Mouse (Mus musculus) gastrocnemius, postnatal 14 days (tissue): ENCODE measurements at regions not wholly inside any gene's neighbourhood (a gene's known extent, or its start where the extent isn't known, plus 50 kb on each side); places are given as distances from the start of the nearest gene placed in this dataset.
A peak's percentile ranks its signal among the peaks of the same experiment; 100 is the strongest.
"Not testable (repeated sequence)": the region's sequence is repeated elsewhere in the genome, so short reads cannot be mapped to it uniquely, and the experiment has no call there.

ENCODE experiments used
- DNase-seq: peaks from one replicate; pipeline ENCODE4 v3.0.0; 2021; ENCODE audit warnings: mixed read lengths
- intact Hi-C: fragments of 180-260 bp; cut with DNase I; formaldehyde crosslinking; loops from one replicate; pipeline ENCODE4 v1.15.1; 2025; ENCODE audit warnings: low total_unique reads

DNA sequence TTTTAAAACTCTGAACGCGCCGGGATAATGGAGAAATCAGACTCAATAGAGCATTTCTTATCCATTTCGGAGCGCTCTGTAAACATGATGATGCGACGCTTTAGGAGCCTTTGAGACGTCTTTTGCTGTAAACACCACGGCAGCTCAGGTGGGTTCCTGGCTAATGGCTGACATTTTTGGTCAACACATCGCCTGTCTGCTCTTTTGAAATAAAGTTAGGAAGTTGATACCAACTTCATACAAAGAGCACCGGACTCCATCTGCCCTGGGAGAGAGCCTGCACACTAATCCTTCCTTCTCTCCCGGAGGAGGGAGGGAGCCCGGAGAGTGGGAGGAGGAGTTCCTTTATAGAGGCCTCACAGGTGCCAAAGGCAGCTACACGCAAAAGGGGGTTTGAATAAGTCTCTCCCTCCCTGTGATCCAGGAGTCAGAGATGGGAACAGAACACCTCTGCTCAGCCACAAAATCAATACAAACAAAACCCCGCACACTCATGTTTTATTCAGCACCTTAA is 63.8 kb upstream of the Srsf6 start:
- DNase-seq: no peak
- intact Hi-C loops: no loop called here

DNA sequence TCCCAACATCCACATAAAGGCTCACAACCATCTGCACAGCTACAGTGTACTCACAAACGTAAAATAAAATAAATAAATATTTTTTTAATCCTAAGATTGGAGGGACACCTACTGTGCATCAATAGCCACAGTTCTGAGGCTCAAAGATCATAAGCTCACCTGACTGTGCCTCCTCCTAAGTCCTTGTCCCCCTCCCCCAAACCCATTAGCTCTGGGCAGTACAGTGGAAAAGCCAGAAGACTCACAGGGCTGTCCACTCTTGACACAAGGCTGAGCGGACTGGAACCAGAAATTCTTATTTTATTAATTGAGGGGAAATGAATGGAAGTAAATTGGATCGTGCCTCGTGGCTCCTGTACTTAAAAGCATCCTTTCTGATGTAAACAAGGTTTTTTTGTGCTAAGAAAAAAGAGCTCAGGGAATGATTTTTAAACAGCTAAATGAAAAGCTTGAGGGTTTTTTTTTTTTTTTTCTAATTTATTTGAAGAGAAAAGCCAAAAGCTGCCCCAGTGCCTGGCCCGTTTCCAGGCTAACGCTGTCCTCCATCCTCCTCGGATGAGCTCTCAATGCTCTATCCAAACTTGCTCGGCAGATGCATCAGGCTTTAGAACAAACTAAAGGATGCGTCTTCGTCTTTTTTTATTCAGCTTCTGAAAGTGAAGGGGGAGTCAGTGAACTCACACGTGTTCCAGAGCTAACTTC is 64.6 kb upstream of the Srsf6 start:
- intact Hi-C loops: no loop called here
- DNase-seq: no peak

DNA sequence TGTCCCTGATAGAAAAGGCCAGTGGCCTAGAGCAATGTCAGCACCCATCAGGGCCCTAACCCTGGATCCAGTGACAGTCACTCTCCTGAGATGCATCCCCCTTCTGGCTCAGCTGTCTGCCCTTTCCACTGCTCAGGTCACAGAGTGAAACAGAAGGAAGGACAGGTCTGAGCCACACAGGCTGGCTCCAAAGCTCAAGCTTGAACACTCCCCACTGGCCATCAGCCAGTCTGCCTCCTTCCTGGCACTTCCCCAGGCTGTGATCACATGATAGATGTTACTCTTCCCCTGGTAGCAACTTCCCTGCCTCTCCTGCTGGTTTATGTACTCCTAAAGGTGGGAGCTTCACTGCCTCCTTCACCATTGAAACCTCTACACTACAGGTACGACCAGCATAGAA is 66.8 kb upstream of the Srsf6 start:
- no peak for DNase-seq
- intact Hi-C loops: no loop called here

DNA sequence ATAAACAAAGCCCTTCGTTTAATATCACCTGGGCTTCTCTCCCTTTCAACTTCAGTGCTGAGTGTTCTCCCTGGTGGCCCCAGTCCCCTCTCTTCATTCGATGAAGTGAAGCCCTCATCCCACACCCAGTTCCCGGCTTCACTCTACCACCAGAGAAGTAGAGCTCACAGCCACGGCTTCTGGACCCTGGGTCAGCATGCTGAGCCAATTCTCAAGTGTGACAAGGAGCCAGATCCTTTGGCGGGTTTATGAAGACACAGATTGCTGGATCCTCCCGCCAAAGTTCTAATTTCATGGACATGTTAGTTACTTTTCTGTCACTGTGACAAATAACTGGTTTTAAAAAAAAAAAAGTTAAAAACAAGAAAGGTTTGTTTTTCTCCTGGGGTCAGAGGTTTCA is 76.7 kb upstream of the Srsf6 start:
- intact Hi-C loops: no loop called here
- DNase-seq: no peak

DNA sequence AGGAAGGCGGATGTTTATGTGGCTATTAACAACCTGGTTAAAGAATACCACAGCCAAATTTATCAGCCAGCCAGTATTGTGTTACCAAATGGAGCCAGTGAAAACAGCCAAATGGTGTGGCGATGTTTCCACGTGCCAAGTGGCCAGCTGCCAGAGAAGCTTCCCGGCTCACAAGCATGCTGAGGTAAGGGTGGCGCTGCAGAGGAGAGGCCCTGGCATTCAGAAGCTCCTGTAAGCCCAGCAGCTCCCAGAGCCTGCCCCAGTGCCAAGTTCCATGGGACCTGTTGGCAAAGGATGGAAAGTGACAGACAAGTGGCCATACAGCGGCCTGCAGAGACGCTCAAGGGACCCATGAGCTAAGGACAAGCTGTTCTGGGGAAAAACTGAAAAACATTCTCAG is 77.8 kb upstream of the Srsf6 start:
- intact Hi-C loops: no loop called here
- peak; percentile 71 for DNase-seq

DNA sequence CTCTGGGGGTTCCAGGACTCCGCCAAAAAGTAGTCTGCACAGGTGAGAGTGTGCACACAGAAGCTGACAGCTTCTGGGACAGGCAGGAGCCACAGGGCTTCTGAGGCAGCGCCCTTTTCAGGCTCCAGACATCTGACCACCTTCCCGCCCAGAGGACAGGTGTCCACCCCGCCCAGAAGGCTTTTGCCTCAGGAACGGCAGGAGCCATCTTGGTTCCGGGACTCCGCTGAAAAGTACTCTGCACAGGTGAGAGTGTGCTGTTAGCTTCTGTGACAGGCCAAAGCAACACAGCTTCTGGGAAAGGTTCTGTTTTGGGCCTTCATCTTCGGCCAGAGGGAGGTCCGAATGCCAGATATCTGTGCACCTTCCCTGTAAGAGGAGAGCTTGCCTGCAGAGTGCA is 89.6 kb upstream of the Srsf6 start:
- DNase-seq, intact Hi-C loops: not testable (repeated sequence)

DNA sequence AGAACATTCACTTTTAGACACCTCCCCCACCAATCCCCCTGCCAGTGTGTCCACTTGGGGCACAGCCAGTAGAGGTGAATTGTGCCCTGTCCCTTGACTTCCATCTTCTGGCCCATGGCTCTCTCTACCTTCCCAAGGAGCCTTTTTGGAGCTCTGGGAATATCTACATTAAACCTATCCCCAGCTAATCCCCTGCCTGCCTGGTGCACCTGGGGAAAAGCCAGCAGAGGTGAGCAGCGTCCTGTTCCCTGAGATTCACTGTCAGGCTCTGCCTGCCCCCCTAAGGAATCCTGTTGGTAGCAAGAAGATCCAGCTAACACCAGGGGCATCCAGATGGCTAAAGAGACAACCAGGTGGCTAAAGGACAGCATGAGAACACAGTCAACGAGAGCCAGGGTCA is 93.6 kb upstream of the Srsf6 start:
- intact Hi-C loops: no loop called here
- no peak for DNase-seq

DNA sequence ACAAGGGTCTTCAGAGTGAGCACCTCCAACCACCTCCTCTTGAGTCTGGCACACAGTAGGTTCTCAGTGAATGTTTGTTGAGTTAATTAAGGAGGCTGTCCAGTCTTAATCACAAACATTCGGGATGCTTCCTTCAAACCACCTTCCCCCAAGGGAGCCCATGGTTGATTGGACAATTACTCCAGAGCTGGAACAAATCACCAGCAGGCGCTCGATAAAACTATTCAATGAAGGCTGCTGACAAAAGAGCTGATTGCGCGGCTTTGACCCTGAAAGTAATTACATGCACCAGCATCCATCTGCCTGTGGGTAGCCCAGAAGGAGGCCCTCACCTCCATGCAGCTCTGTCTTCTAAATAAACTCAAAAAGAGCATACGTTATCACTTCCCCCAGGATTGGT is 97.6 kb upstream of the Srsf6 start:
- DNase-seq: no peak
- intact Hi-C loops: no loop called here

DNA sequence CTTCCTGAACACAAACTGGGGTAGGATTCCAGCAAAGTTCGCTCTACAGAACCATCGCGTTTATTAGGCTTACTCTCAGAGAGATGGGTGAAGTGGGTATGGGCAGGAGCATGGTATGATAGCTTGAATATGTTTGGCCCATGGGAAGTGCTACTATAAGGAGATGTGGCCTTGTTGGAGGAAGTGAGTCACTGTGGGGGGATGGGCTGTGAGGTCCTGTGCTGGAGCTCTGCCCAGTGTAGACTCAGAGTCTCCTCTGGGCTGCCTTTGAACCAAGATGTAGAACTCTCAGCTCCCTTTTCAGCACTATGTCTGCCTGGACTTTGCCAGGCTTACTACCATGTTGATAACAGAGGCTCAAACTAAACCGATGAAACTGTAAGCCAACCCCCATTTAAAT is 112.5 kb upstream of the Srsf6 start:
- no peak for DNase-seq
- intact Hi-C loops: no loop called here

DNA sequence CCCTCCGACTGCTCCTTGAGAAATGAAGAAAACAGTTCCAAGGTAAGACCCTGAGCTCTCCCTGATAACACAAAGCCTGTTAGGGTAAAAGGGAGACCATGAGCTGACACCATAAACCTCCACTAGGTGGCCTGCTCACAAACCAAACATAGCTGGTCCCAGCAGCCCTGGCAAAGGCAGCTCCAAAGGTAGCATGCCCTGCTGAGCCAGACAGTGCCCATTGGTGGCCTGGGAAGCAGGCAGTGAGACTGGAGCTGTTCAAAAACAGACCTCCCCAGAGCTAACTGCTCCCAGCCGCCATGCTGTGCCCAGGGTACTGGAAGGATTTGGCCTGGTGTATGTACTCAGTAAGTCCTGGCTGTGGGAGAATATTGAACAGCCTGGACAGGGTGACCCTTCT is 117.1 kb upstream of the Srsf6 start:
- DNase-seq: peak; percentile 21
- intact Hi-C loops: no loop called here

DNA sequence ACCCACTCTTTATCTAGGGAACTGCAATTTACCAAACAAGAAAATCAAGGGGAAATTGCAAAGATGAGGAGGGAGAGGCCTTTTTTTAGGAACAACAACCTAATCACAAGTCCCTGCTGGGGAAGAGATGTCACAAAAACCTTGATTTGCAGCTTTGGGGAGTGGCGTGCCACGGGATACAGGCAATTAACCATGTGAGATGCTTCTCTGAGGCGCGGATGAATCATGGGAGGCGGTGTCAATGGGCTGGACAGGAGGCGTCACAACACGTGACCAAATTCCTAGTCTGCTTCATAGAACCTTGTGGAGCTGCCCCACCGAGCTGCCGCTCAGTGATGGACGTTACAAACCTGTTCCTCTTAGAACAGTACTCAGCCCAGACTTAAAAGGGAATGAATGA is 123.6 kb upstream of the Srsf6 start:
- DNase-seq: no peak
- intact Hi-C loops: no loop called here

DNA sequence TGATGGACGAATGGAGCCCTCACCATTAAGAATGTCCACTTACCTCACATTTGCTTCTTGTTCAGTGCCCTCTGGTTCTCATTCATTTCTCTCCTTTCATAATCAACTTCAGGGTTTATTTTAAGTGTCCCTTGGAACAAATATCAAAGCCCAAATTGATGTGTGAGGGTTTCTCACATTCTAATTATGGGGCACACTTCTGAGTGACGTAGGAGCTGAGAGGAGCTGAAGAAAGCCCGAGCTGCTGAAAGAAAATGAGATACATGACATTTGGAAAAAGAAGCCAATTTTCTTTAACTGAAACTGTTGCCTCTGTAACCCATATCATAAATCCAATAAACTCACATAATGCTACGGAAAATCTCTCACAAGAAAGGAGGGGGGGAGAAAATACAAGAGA is 134.8 kb upstream of the Srsf6 start:
- DNase-seq: no peak
- intact Hi-C loops: no loop called here

DNA sequence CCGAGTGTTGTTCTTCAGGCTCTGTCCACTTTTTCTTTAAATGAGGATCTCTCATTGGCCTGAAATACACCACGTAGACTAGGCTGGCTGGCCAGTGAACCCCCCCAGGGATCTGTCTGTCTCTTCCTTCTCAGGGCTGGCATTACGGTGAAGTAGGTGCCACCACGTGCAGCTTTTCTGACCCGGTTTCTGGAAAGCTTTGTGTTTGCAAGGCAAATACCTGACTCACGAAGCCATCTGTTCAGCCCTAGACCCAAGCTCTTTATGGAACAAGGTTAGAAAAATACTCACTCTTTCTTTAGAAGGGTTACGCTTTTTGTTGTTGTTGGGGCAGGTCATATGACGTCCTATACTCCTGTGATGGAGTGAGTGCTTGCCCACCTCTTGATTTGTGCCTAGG is 133.3 kb upstream of the Ptprt start:
- intact Hi-C loops: no loop called here
- DNase-seq: no peak

DNA sequence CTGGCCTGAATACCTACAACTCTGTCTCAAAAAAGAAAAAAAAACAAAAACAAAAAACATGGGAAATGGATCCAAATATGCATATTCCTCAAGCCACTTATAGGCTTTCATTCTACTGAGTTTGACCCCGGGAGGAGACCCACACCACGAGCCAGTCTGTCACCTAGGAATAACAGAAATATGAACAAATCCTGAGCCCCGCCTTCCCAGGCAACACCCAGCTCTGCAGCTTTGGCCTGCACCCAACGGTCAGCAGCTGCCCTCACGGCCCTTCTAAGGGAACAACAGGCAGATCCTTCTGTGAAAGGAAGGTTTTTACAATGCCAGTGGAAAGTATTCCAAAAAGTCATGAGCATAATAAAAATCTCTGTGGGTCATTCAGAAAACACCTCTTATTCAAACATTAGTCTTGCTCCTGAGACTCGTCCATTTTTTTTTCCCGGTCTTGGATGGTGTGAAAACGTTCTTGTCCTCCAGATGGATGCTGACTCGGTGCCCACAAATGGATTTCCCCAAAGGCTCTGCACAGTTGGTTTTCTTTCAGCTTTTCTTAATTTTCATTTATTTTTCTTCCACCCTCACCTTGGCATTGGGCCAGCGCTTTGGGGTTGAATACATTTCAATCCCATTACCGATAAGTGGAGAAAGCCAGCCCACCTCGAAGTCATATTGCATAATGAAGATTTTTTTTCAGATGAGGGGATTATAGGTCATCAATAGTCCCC is 130.6 kb upstream of the Ptprt start:
- DNase-seq: peak; percentile 61
- intact Hi-C loops: no loop called here

DNA sequence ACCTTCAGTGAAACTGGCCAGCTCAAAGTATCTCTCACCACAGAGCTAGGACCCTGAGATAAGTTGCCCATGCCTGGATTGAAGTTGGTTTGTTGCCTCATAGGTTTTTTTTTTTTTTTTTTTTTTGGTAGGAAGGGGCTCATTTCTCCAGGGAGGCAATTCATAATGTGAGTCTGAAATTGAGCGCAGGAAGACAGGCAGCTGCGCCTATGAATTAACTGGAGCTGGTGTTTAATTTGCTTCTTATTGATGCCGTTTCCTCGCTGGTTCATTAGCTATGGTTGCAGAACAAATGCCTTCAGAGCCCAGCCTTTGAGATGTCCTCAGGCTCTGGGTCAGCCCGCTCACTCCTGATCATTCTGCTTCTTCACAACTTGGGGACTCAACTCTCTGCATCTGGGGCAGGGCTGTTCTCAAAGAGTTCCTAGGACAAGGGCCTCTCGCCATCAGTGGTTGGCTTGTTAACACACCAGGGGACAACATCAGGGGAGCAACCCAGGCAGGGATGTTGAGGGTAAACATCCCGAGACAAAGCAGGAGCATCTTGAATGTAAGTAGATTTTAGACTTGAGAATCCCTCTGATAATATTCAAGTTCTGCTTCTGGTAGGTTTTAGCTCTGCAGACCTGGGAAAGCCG is 123.3 kb upstream of the Ptprt start:
- intact Hi-C loops: no loop called here

DNA sequence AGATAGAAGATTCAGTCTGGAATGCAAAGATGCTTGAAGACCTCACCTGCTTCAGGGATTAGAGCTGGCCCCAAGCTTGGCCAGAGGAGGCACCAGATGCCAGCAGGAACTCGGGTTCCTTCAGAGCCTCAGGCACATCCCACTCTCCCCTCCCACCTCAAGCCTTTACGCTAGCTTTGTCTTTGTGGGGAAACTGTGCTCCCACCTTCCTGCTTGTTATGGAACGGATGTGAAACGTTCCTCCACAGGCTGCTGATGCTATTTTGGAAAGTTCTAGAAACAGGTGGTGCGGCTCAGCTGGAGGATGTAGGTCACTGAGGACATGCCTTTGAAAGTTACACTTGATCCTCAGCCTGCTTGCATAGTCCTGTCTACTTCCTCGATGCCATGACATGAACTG is 120.7 kb upstream of the Ptprt start:
- DNase-seq: no peak
- intact Hi-C loops: no loop called here

More for the DNA sequence above, 123.3 kb upstream of the Ptprt start:
- DNase-seq: no peak

DNA sequence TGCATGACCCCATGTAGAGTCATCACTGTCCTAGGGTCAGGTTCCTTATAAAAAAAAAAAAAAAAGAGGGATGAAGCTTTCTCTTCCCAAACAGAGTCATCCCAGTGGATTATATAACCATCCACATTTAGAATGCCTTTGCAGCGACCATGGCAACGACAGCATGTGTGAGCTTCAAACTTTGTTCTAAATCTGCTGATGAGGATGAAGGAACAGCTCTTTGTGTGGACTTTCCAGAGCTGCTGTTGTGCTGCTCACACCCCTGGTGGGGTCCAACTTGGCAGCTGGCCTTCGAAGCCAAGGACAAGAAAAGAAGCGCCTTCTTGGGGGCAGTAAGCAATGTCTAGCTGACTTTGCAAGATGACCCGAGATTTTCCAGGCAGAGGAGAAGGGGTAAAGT is 115.6 kb upstream of the Ptprt start:
- no peak for DNase-seq

DNA sequence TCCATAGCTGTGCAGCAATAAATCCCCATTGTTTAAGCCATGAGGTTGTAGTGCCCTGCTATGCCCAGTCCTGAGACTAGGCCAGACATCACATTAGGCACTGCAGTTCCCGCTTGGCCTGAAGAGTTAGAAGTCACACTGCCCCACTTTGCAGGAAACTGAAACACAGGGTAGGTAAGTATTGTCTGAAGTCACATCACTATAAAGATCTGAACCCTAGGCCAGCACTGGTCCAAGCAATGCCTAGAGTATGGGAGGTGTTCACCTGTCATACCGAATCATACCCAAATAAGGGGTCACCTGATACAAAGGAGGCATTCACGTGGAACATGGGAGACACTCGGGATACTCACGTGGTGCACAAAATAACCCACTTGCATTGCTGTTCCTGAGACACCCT is 111.6 kb upstream of the Ptprt start:
- intact Hi-C loops: no loop called here
- no peak for DNase-seq

More for the DNA sequence above, 115.6 kb upstream of the Ptprt start:
- intact Hi-C loops: no loop called here

DNA sequence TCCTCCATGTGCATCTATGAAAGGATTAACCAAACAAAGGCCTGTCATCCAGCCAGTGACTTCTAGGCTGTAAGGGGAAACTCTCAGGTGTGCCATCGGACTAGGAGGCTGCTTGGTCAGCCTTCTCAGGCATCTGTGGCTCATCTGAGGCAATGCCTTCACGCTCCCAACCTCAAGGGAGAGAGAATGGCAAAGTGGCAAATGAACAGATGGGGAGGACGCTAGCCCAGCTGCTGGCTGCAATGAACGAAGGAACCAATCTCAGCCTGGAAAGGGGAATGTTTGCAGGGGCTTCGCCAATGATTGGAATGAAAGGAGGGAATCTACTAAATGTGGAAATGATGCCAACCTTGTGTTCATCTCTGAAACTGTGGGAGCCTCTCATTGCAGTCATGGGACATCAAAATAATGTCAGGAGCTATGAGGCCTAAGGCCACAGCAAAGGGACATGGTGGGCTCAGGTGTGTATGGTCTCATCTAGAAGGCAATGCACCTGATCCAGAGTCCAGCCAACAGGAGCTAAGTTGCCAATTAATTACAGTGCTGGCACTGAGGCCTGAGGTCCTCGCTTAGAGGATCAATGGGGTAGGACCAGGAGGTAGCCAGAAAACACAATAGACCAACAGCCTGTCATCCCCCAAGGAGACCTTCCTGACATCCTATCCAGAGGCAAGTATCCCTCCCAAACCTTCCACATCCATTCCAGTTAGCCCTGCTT is 108.9 kb upstream of the Ptprt start:
- no peak for DNase-seq
- intact Hi-C loops: no loop called here

DNA sequence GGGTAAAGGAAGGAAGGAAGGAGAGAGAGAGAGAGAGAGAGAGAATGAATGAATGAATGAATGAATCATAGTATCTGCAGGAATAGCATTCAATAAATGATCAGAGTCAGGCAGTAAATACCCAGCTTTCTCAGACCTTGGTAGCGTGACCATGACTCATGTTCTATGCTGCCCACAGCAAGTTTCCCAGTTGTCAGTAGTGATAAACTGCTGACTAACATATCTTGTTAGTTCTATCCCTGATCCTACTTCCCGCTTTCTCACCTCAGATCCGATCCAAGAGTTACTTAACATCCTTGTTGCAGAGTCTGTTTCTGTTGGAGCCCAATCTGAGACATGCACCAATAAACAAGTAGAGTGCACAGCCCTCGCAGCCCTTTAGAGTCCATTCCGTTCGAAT is 103.1 kb upstream of the Ptprt start:
- intact Hi-C loops: no loop called here
- no peak for DNase-seq
